Mouse (Mus musculus) liver, adult 2 months (tissue): ENCODE data around the gene Elovl5. TPM values are rescaled to one million over a fixed set of nuclear protein-coding genes. Genes with fewer than 3 reads are reported as not detected.
A peak's percentile ranks its signal among the peaks of the same experiment; 100 is the strongest.

Experiments used
- DNase-seq: peaks from one replicate; pipeline ENCODE4 v3.0.0-alpha.2; 2011; ENCODE audit warnings: low read depth, low spot score; ENCODE audit errors: extremely low read depth
- H3K27ac ChIP-seq: fragments of 200-500 bp; replicated peaks from 2 replicates; pipeline ENCODE4 v1.5.1; 2012; ENCODE audit warnings: low read depth, mild to moderate bottlenecking, control low read depth, inconsistent platforms, low read length; ENCODE audit not compliant: insufficient read depth
- H3K27me3 ChIP-seq: fragments of 200-500 bp; 2 replicates; pipeline ENCODE4 v1.6.1; 2012; ENCODE audit warnings: mild to moderate bottlenecking, moderate library complexity, low read length, inconsistent platforms; ENCODE audit not compliant: control insufficient read depth, insufficient read depth
- H3K36me3 ChIP-seq: fragments of 200-500 bp; 2 replicates; pipeline ENCODE4 v1.6.1; 2012; ENCODE audit warnings: low read length, inconsistent platforms; ENCODE audit not compliant: control insufficient read depth, insufficient read depth
- H3K4me1 ChIP-seq: fragments of 200-500 bp; 2 replicates; pipeline ENCODE4 v1.6.1; 2011; ENCODE audit warnings: low read length; ENCODE audit not compliant: control insufficient read depth, insufficient read depth
- H3K4me3 ChIP-seq: fragments of 200-500 bp; 2 replicates; pipeline ENCODE4 v1.5.1; 2011; ENCODE audit warnings: low read depth, mild to moderate bottlenecking, control low read depth, low read length, moderate library complexity; ENCODE audit not compliant: insufficient read depth
- H3K79me2 ChIP-seq: fragments of 200-500 bp; 2 replicates; pipeline ENCODE4 v1.6.1; 2012; ENCODE audit warnings: inconsistent platforms, mild to moderate bottlenecking, low read length, moderate library complexity; ENCODE audit not compliant: control insufficient read depth, insufficient read depth
- H3K9ac ChIP-seq: fragments of 200-500 bp; 2 replicates; pipeline ENCODE4 v1.6.1; 2012; ENCODE audit warnings: low read depth, mild to moderate bottlenecking, control low read depth, inconsistent platforms, low read length
- CTCF ChIP-seq: fragments of 200-500 bp; IDR thresholded peaks from 2 replicates; pipeline ENCODE4 v1.5.1; 2011; ENCODE audit warnings: low read depth, low read length, control low read depth
- POLR2A ChIP-seq: fragments of 200-500 bp; IDR thresholded peaks from 2 replicates; pipeline ENCODE4 v1.6.1; 2011; ENCODE audit warnings: low read length, control low read depth; ENCODE audit not compliant: insufficient read depth; ENCODE audit errors: extremely low read depth
- WGBS: fragments of 180-500 bp; shearing (Covaris S2); methylation state at CpG from one replicate; pipeline ENCODE4 v1.1.7; 2018; 5-methylcytosine and 5-hydroxymethylcytosine counted together
- polyA plus RNA-seq: library from polyadenylated mRNA; depleted of rRNA; stranded (reverse); fragments of >200 nt; gene quantifications from 2 replicates; pipeline ENCODE4 v1.2.3, GENCODE M21; 2012
- total RNA-seq: library from RNA; depleted of rRNA; stranded (reverse); fragments of >200 nt; gene quantifications from 2 replicates; pipeline ENCODE4 v1.2.3, GENCODE M21; 2014

Elovl5 gene
- total and polyA plus RNA-seq, 2 experiments: 228 to 322 TPM

- Histone ChIP-seq H3K27me3 (no peaks in the 10 kb centered on the region), H3K27ac (no peak overlapping the region; the same call in 1 of the 2 replicates), H3K36me3 (no peaks in the 10 kb centered on the region), H3K79me2 (peaks cover 47% of the 10 kb centered on the region), H3K4me1 (peaks cover 54% of the 10 kb centered on the region), H3K4me3 (no peak overlapping the region), H3K9ac (no peak overlapping the region)
- TF ChIP-seq CTCF: no peak
- TF ChIP-seq POLR2A: no peak
- peak; percentile 95 for DNase-seq
- 24% methylated on average over 2 of the region's 2 CpGs for WGBS
Observed at GRCm38 (mm10) chr9:77943316-77943715, 26.2 kb downstream of the Elovl5 start.

- TF ChIP-seq POLR2A (no peak), CTCF (no peak)
- H3K9ac ChIP-seq: no peak overlapping the region
- WGBS: 26% methylated on average over 3 of the region's 3 CpGs
Observed at GRCm38 (mm10) chr9:77944195-77944594, 27.0 kb downstream of the Elovl5 start.

GRCm38 (mm10) chr9:77945792-77946666 lies 28.9 kb downstream of the Elovl5 start:
- Histone ChIP-seq H3K9ac (no peak overlapping the region), H3K79me2 (peaks cover 41% of the 10 kb centered on the region; the same call in 1 of the 2 replicates), H3K4me1 (peaks cover 52% of the 10 kb centered on the region), H3K27me3 (no peaks in the 10 kb centered on the region), H3K4me3 (no peak overlapping the region), H3K36me3 (no peaks in the 10 kb centered on the region), H3K27ac (peak overlapping the region; percentile 22; the same call in 1 of the 2 replicates)
- TF ChIP-seq POLR2A (no peak), CTCF (0 out of 2 replicates have a peak, but pooled peaks have one; percentile 1)
- DNase-seq: no peak
- WGBS: 46% methylated on average over 6 of the region's 6 CpGs

More at GRCm38 (mm10) chr9:77944195-77944594, 27.0 kb downstream of the Elovl5 start:
- no peaks in the 10 kb centered on the region for H3K27me3 ChIP-seq
- peak; percentile 64 for DNase-seq
- H3K36me3 ChIP-seq: no peaks in the 10 kb centered on the region
- peak overlapping the region; percentile 55 for H3K27ac ChIP-seq
- peaks cover 43% of the 10 kb centered on the region; the same call in 1 of the 2 replicates for H3K79me2 ChIP-seq
- H3K4me3 ChIP-seq: no peak overlapping the region
- peaks cover 50% of the 10 kb centered on the region for H3K4me1 ChIP-seq

GRCm38 (mm10) chr9:77948214-77948613 lies 31.1 kb downstream of the Elovl5 start:
- TF ChIP-seq CTCF: no peak
- no peak for TF ChIP-seq POLR2A
- 51% methylated on average over 2 of the region's 2 CpGs for WGBS

GRCm38 (mm10) chr9:77949753-77950268 lies 32.6 kb downstream of the Elovl5 start:
- Histone ChIP-seq H3K4me1 (peaks cover 60% of the 10 kb centered on the region), H3K27me3 (no peaks in the 10 kb centered on the region), H3K27ac (peak overlapping the region; percentile 43), H3K9ac (peak overlapping the region; percentile 2), H3K36me3 (no peaks in the 10 kb centered on the region), H3K79me2 (peaks cover 35% of the 10 kb centered on the region), H3K4me3 (no peak overlapping the region)
- TF ChIP-seq CTCF (no peak), POLR2A (no peak)
- 28% methylated on average over 7 of the region's 7 CpGs for WGBS
- DNase-seq: no peak

More at GRCm38 (mm10) chr9:77948214-77948613, 31.1 kb downstream of the Elovl5 start:
- Histone ChIP-seq H3K4me1 (peaks cover 55% of the 10 kb centered on the region), H3K36me3 (no peaks in the 10 kb centered on the region), H3K9ac (no peak overlapping the region), H3K27ac (peak overlapping the region; percentile 34; the same call in 1 of the 2 replicates), H3K27me3 (no peaks in the 10 kb centered on the region), H3K79me2 (peaks cover 39% of the 10 kb centered on the region), H3K4me3 (no peak overlapping the region)
- DNase-seq: peak; percentile 53
